Mouse (Mus musculus): Measurements from ENCODE around the gene Cgref1.

Cgref1 gene

GRCm38 (mm10) chr5:30949654-30950326 lies 4.4 kb upstream of the Cgref1 start:
- DNase-seq (ENCODE audit: low spot score), result peak; percentile 92

GRCm38 (mm10) chr5:30948620-30949019 lies 3.2 kb upstream of the Cgref1 start:
- no peak for DNase-seq (ENCODE audit: low spot score)

GRCm38 (mm10) chr5:30944344-30944743 lies 1.0 kb downstream of the Cgref1 start:
- no peak for DNase-seq (ENCODE audit: low spot score)

GRCm38 (mm10) chr5:30943004-30943403 lies 2.4 kb downstream of the Cgref1 start:
- DNase-seq (ENCODE audit: low spot score), result no peak

GRCm38 (mm10) chr5:30934725-30935461 lies 10.5 kb downstream of the Cgref1 start:
- DNase-seq (ENCODE audit: low spot score), result no peak

GRCm38 (mm10) chr5:30933705-30934104 lies 11.7 kb downstream of the Cgref1 start:
- no peak for DNase-seq (ENCODE audit: low spot score)

GRCm38 (mm10) chr5:30931378-30931777 lies 14.0 kb downstream of the Cgref1 start:
- no peak for DNase-seq (ENCODE audit: low spot score)

GRCm38 (mm10) chr5:30930846-30931245 lies 14.5 kb downstream of the Cgref1 start:
- DNase-seq (ENCODE audit: low spot score), result no peak

GRCm38 (mm10) chr5:30930121-30930520 lies 15.3 kb downstream of the Cgref1 start:
- DNase-seq (ENCODE audit: low spot score), result peak; percentile 87

- DNase-seq (ENCODE audit: low spot score), result peak; percentile 63
Observed at GRCm38 (mm10) chr5:30927945-30928529, 17.4 kb downstream of the Cgref1 start.

- no peak for DNase-seq (ENCODE audit: low spot score)
Observed at GRCm38 (mm10) chr5:30926073-30926472, 19.3 kb downstream of the Cgref1 start.

GRCm38 (mm10) chr5:30925217-30925616 lies 20.2 kb downstream of the Cgref1 start:
- no peak for DNase-seq (ENCODE audit: low spot score)

- no peak for DNase-seq (ENCODE audit: low spot score)
Observed at GRCm38 (mm10) chr5:30924614-30925013, 20.8 kb downstream of the Cgref1 start.

GRCm38 (mm10) chr5:30923119-30923518 lies 22.3 kb downstream of the Cgref1 start:
- no peak for DNase-seq (ENCODE audit: low spot score)

- no peak for DNase-seq (ENCODE audit: low spot score)
Observed at GRCm38 (mm10) chr5:30922581-30923041, 22.8 kb downstream of the Cgref1 start.

- DNase-seq (ENCODE audit: low spot score), result peak; percentile 92
Observed at GRCm38 (mm10) chr5:30921256-30922033, 23.9 kb downstream of the Cgref1 start, which contains the start of gene Khk. Khk (plus strand) TSS chr5:30921431.

- peak; percentile 40 for DNase-seq (ENCODE audit: low spot score)
Observed at GRCm38 (mm10) chr5:30920621-30921020, 24.8 kb downstream of the Cgref1 start.

GRCm38 (mm10) chr5:30919831-30920614 lies 25.4 kb downstream of the Cgref1 start:
- DNase-seq (ENCODE audit: low spot score), result no peak

GRCm38 (mm10) chr5:30918691-30919090 lies 26.7 kb downstream of the Cgref1 start:
- no peak for DNase-seq (ENCODE audit: low spot score)

- no peak for DNase-seq (ENCODE audit: low spot score)
Observed at GRCm38 (mm10) chr5:30917891-30918670, 27.3 kb downstream of the Cgref1 start.

- DNase-seq (ENCODE audit: low spot score), result no peak
Observed at GRCm38 (mm10) chr5:30917348-30917747, 28.0 kb downstream of the Cgref1 start.
